Mouse (Mus musculus) yolk sac, embryonic 10.5 days (tissue): ENCODE data around the gene Nanos2.

Source experiments
- DNase-seq: peaks from one replicate; pipeline ENCODE4 v3.0.0-alpha.2; 2017; ENCODE audit warnings: low spot score

Gene Nanos2

GRCm38 (mm10) chr7:18987100-18987499, at the start of gene Nanos2:
TSS of gene Nanos2 (plus strand) at chr7:18987400.
- no peak for DNase-seq

GRCm38 (mm10) chr7:18942376-18942775, 44.8 kb upstream of the Nanos2 start:
- no peak for DNase-seq

- no peak for DNase-seq
Measured at GRCm38 (mm10) chr7:18942815-18943214, 44.4 kb upstream of the Nanos2 start.

- DNase-seq = no peak
Measured at GRCm38 (mm10) chr7:18948151-18948550, 39.0 kb upstream of the Nanos2 start.

GRCm38 (mm10) chr7:18949781-18950522, 37.2 kb upstream of the Nanos2 start:
- DNase-seq = peak; percentile 24

- no peak for DNase-seq
Measured at GRCm38 (mm10) chr7:18950523-18951315, 36.5 kb upstream of the Nanos2 start.

- DNase-seq = peak; percentile 14
Measured at GRCm38 (mm10) chr7:18951397-18951796, 35.8 kb upstream of the Nanos2 start.

- DNase-seq = peak; percentile 68
Measured at GRCm38 (mm10) chr7:18957569-18958383, 29.4 kb upstream of the Nanos2 start.

GRCm38 (mm10) chr7:18958384-18958766, 28.8 kb upstream of the Nanos2 start:
- DNase-seq = no peak

GRCm38 (mm10) chr7:18959446-18959845, 27.8 kb upstream of the Nanos2 start:
- DNase-seq = no peak

- peak; percentile 5 for DNase-seq
Measured at GRCm38 (mm10) chr7:18962171-18962792, 24.9 kb upstream of the Nanos2 start.

GRCm38 (mm10) chr7:18962795-18963194, 24.4 kb upstream of the Nanos2 start:
- no peak for DNase-seq

- no peak for DNase-seq
Measured at GRCm38 (mm10) chr7:18963294-18963843, 23.8 kb upstream of the Nanos2 start.

GRCm38 (mm10) chr7:18965312-18965711, 21.9 kb upstream of the Nanos2 start:
- no peak for DNase-seq

- no peak for DNase-seq
Measured at GRCm38 (mm10) chr7:18967603-18968002, 19.6 kb upstream of the Nanos2 start.

- DNase-seq = no peak
Measured at GRCm38 (mm10) chr7:18970956-18971355, 16.2 kb upstream of the Nanos2 start.

GRCm38 (mm10) chr7:18978381-18978780, 8.8 kb upstream of the Nanos2 start:
- no peak for DNase-seq

GRCm38 (mm10) chr7:18986503-18986902, 697 bp upstream of the Nanos2 start:
- no peak for DNase-seq

GRCm38 (mm10) chr7:18987747-18988146, 547 bp downstream of the Nanos2 start:
- no peak for DNase-seq

- DNase-seq = no peak
Measured at GRCm38 (mm10) chr7:18988780-18989179, 1.6 kb downstream of the Nanos2 start.

- DNase-seq = no peak
Measured at GRCm38 (mm10) chr7:18989995-18990394, 2.8 kb downstream of the Nanos2 start.
